Mouse (Mus musculus): ENCODE measurements around the gene Cacnb2.

The Cacnb2 gene

DNA sequence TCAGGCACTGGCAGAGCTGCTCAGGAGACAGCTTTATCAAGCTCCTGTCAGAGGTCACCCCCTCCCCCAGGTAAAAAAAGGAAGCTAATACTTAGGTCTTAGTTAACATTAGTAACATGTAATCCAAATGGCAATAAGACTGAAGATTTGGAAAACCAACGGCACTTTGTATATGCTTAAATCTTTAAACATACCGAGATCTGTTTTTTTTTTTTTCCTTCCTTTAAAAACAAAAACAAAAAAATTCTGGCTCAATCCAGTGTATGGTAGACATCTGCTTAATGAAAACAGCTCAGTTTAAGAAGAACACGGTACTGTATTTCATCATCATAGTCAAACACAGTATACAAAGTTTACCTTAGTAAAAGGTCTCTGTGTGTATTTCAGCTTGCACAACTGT is at the start of gene Cacnb2:
TSS of gene Cacnb2 (plus strand) at position 301 of the 400 bp plus-strand sequence.
- no peak for DNase-seq

DNA sequence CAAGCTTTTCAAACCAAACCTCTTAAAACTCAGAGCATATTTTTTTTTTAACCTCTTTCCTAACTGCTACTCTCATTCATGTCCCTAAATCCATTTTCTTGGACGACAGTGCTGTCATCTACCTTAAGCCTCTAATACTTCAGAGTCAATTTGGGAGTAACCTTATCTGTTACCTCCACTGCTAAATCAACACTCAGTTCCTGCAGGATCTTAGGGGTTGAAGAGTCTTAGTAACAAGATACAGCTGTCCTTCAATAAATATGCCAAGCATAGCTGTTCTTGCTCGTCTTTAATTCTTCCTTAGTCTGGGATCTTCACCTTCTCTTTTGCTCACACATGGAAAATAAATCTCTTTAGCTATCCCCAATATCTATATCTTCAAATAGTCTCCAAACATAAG is 34.9 kb upstream of the Cacnb2 start:
- DNase-seq, result no peak

DNA sequence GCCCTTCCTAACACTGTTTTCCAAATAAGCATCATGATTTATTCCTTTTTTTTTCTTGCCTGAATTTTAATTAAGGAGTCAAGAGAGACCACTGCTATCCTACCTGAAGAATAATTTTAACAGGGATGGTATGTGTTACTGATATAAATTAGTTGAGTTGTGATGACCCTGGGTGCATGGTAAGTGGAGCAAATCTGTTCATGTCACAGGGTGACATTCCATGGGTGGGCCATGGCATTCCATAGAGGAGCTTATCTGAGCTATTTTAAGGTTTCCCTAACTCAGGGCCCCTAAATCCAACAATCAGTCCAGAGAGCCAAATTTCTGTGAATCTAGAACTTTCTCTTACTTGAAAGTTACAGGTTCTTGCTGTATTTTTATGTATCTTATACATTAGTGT is 31.6 kb upstream of the Cacnb2 start:
- no peak for DNase-seq

DNA sequence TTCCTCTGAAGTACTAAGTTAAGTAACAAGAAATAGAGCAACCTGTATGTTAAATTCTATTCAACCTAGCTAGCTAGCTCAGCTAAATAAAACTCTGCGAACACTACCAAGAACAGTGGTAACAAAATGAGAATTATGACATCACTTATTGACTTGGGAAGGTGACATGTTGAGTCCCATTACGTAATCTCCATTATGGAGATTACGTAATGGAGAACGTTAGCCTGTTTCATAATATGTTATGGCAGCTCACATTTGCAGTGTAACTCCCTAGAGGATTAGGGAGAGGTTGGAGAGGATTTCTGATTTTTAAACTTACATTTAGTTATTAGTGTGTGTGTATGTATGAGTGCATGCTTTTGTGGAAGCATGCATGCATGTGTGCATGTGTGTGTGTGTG is 13.3 kb upstream of the Cacnb2 start:
- no peak for DNase-seq

DNA sequence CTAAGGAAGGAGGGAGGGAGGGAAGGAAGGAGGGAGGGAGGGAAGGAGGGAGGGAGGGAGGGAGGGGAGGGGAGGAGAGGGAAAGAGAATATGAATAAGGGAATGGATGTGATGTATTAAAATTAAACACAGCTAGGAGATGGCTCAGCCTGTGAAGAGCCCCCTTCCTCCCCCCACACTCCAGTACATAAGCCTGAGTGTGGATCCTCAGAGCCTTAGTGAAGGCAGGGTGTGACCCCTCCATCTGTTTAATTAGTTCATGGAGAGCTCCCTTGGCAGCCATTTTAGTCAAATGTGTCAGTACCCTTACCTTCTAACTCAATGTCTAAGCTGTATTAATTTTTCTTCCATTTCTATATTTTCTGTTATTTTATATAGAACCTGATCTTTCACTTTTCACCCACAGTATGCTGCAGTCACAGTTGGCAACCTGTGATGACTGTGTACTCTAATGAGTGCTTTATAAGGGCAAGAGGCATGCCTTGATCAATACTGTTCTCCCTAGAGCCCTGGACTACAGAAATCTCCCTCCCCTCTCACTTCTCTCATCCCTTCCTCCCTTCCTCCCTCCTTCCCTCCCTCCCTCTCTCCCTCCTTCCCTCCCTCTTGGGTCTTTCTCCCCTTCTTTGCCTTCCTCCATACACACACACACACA is 4.9 kb upstream of the Cacnb2 start:
- no peak for DNase-seq

DNA sequence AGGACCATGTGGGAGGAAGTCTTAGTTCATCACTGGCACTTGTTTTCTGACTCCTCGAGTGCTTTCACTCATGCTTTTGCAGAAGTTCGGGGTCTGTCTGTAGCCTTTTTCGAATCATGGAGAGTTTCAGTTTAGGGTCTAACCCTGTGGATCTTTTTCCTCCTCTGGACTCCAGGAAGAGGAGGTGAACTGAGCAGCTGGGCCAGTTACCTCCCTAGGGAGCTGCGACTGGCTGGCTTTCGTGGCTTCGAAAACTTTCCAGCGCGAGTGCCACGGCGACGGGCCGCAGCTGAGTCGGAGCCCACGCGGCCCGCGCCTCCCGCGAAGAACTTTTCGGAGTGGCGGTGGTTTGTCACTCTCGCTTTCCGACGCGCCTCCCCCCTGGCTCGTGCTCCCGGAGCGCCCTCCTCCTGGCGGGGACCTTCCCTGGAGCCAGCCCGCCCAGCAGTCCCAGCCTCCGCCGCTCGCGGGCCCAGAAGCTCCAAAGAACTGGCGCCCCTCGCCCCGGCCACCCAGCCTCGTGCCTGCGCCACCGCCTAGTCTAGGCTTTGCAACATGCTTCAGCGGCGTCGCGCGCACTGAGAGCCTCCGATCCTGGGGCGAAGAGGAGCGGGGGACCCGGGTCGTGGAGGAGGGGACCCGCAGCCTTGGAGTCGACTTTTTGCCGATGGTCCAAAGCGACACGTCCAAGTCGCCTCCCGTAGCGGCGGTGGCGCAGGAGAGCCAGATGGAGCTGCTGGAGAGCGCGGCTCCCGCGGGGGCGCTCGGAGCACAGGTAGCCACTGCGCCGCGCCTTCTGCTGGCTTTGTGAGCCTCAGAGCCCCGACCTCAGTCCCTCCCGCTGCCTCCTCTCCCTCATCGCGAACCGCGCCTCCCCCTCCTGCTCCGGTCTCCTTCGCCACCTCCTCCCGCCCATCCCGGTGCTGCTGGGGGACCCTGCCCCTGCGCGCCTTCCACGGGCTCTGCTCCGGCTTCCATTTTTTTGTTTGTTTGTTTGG is 1.2 kb downstream of the Cacnb2 start:
- peak; percentile 30 for DNase-seq

DNA sequence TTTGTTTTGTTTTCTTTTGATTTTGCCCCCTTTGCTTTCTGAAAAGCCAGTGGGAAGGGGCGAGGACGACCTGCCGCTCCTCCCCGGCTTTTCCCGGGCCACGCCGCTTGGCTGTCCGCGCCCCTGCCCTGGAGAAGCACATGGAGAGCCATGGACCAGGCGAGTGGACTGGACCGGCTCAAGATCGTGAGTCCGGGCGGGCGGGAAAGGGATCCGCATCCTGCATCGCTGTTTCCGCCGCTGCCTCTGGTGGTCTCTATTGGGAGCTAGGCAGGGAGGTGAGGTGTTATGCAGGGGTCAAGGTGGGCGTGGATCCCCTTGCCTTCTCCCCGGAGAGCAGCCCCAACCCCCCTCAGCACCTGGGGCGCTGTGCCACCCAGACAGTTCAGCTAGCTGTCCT is 1.9 kb downstream of the Cacnb2 start:
- DNase-seq, result peak; percentile 6

DNA sequence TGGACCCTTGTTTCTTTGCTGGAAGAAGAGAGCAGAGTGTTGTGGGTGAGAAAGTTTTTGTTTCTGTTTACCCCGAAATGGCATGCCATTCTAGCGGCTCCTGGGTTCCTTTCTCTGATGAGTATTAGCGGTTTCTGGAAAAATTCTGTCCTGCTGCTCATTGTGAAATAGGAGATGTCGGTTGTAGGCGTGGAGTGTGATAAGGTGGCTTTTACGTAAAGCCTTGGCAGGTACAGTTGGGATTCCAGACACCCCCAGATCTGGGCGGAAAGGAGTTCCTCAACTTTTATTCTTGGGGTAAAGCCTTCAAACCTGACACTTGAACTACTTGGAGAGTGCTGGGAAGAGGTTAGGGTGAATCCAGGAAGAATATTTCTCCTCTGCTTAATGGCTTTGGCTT is 2.3 kb downstream of the Cacnb2 start:
- DNase-seq, result no peak

DNA sequence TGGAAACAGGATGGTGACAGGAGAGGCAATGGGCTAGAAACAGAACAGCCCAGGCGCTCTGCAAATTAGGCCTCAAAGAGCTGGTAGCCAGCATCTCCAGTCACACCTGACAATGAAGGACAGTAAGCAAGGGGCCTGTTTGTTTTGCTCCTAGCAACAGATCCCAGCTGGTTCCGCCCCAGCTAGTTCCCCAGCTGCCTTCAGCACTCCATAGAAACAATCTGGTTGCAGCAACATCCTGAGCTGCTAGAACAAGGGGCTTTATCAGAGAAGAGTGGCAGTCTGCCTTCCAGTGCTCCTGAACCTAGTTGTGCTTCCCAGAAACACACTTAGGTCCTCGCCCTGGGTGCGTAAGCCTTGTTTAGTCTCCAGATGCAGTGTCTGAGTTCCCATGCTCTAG is 5.7 kb downstream of the Cacnb2 start:
- DNase-seq, result no peak

DNA sequence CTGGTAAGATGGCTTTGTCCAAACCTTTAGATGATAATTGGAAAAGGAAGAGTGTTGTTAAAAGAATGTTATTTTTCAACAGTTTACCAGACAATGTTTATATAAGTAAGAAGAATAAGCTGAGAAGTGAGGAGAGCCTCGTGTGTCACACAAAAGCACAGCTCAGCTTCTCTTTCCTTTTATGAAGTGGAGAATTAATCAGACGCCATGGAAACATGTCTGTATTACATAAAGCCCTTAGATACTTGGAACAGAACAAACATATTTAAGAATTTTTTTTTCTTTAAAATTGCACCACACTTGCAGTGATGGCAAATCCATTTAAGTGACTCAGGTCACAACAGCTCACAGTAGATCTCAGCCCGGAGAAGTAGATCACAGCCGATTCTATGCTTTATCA is 9.8 kb downstream of the Cacnb2 start:
- no peak for DNase-seq

DNA sequence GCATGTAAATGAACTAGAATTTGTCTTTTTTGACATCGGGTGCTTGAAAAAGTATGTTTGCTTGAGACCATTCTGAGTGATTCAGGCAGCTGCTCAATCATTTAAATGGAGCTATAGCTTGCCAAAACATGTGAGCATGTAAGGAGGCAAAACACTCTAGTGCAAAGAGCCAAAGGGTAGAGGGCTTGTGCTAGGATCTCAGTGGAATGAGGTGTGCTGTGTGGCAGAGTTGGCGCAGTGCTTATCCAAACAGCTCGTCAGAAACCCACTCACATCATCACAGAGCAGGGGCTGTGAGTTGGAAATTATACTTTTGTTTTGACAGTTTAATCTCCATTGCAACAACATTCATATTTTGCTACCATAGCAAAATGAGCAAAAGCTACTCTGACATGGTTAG is 13.5 kb downstream of the Cacnb2 start:
- no peak for DNase-seq

DNA sequence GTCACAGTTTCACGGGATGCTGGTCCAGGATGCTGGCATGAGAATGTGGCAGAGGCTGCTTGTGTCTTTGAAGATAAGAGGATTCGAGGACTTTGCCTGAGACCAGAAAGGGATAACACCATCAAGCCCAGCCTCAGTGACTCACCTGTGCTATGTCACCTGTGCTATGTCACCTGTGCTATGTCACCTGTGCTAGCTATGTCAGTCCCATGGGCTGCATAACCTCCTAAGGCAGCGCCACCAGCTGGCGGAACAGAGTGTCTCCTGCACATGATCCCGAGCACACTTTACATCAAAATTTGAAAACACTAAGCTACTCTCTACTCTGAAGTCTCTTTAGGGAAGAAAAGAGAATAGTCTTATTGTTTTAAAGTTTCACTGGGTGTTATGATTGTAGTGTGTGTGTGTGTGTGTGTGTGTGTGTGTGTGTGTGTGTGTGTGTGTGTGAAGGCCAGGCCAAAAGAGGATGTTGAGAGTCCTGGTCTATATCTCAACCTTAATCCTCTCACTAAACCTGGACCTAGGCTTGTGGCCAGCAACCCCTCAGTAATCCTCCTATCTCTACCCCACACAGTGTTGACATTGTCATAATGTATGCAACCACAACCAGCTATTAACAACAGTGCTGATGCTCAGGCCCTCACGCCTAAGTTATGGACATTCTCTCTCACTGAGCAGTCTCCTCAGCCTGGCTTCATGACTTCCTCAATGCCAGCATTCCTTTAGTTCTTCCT is 17.4 kb downstream of the Cacnb2 start:
- no peak for DNase-seq

DNA sequence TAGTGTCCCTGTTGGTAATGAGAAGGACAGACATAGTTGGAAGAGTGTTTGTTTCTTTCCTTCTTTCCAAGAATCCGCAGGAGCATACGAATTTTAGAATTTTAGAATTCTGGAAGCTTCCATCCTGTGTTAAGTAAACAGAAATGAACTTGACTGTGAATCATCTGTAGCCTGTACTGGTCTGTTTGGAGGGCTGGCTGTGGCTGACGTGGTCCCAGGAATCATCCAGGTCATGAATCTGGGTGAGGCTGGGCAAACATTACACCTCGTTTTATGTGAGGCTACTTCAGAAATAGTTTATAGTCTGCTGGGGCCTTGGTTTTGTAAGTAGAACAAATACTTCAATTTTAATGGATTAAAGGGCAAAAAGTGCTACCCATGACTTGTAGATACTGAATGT is 18.0 kb downstream of the Cacnb2 start:
- DNase-seq, result no peak

DNA sequence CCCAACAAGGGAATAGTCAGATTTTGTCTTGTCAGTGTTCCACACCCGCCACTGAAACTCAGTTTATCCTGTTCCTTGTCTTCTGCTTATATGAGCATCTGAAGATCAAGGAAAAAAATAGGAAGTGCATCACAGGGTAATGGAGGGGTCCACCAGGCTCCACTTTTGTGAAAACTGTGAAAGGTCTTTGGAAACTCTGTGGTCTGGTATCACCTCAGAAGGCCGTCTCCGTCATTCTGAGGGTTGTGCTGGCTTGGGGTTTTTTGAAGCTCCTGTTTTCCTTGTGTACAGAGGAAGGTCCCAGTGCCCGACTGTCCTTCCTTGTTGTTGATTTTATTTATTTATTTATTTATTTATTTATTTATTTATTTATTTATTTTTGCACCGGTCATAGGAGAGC is 20.9 kb downstream of the Cacnb2 start:
- DNase-seq, result no peak

DNA sequence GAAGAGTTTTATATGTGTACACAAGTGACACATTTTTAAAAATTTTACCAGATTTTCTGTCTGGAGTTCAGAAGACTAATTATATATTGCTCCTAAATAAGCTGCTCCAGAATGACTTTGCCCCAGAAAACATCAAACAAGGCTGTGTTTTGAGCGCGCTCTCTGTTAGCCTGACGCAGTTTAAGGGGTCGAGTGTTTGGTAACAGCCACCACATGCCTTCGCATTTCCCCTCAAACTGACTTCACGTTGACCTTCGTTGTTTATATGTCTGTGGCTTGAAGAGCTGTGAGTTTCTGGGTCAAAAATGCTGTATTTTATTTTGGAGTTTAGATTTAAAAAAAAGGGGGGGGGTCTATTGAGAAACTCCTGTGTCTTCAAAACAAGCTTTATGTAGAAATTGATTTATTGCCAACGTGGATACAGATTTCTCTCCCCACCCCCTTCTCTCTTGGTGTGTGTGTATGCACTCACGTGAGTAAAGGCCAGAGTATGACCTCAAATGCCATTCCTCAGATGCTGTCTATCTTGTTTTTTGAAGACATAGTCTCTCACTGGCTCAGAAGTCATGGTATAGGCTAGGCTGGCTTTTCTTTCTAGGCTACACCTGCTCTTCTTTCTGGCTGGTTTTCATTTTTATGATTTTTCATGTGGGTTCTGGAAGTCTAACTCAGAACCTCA is 27.1 kb downstream of the Cacnb2 start:
- no peak for DNase-seq

DNA sequence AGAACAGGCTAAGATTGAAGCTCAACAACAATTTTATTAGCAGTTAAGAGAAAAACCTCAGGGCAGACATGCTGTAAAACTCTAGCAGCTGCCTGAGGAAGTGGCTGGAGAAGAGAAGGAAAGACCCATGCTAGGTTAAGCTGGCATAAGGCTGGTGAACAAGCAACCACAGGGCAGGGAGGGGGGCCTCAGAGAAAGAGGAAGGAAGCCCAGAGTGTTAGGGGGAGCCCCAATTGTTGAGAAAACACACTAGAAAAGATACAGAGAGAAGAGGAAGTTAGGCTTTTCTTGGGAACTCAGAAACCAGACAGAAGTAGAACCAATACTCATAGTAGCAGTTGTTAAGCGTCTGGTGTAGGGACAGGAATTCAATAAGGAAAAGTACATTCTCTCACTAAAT is 28.7 kb downstream of the Cacnb2 start:
- DNase-seq, result no peak

DNA sequence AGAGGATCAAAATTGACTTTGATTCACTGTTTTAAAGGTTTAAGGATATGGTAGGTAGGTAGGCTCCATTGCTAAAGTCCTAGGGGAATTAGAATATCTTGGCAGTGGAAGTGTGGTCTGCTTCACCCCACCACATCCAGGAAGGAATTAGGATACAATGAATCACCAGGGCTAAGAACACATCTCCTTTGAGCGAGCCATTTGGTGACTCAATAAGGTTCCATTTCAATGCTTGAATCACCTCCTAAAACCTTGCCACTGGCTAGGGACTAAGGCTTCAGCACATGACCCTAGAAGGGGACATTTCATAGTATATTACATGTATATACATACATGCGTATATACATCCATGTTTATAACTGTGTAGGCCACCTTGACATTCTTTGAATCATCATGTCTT is 30.3 kb downstream of the Cacnb2 start:
- no peak for DNase-seq

DNA sequence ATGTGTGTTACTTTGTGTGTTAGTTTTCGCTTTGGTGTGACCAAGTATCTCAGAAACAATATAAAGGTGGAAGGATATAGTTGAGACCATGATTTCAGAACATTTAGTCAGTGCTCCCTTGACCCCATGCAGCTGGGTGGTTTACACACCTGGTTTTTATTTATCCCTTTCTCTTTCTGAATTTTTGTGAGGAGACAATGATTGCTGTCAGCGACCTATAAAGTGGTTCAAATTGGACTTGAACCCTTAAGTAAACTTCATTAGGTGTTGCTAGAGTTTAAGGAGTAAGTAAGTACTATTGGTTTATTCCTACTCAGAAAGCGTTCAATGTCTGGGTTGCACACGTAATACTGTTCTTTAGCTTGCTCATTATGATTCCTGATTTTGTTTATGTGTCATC is 36.4 kb downstream of the Cacnb2 start:
- DNase-seq, result no peak

DNA sequence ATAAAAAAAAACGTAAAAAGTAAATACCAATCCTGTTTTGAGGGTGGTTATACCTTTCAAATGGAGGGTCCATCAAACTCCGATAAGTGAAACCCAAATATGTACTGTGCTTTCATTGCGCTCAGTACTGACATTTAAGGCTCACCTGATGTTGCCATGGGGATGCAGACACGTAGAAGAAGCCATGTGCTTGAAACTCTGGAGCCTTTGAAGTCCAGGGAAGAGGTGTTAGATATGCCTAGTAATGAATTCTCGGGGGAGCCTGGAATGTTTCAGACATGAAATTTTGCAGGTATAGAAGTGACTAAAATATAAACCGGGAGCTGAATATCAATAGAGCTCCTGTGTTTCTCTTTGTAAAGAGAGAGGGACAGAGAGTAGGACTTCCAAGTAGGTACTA is 37.0 kb downstream of the Cacnb2 start:
- no peak for DNase-seq

DNA sequence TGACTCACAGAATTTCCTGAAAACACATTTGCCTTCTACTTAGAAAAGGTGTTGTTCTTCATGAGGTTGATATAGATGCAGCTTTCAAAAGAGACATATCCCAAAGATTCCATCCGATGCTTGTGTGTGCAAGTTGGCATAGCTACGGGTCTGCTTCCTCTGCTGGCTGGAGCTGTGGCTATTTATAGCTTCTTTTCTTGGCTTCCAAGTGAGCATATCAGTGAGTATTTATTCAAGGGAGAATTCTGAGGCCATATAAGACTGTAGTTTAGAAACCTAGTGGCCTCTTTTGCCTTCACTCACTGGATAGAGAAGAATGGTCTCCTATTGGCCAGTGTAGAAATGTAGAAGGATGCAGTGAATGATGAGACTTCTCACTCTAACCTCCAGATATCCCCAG is 38.2 kb downstream of the Cacnb2 start:
- DNase-seq, result no peak

DNA sequence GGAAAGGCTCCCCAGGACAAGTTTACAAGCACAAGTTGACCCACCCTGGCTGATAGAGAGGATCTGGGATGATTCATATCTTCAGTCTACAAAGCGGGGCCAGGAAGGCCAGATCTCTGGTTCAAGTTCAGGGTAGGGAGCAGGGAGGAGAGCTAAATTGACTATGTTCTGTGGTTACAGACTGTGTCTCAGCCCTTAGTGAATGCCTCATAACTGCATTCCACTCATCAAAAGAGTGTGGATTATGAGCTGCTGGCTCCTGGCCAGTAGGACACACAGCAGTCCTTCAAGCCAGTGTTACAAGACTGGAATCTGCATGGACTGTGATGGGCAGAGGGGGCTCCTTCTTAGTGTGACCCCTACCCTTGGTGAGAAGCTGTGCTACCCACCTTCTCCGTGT is 48.4 kb downstream of the Cacnb2 start:
- peak; percentile 13 for DNase-seq

DNA sequence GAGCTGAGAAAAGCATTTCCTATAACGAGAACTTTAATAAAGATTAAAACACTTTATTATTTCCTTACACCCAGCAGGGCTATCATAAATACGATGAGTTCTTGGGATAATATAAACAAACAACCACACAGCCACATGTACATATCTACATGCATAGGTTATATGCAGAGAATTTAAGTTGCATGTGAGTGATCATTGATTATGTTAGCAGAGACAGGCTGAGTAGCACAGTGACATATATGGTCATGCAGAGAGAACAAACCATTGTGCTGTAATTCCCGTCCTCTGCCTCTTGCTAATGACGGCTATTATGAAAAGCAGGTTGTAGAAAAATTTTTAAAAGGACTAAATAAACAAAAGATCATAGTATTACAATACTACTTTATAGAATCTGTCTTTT is 53.8 kb downstream of the Cacnb2 start:
- DNase-seq, result no peak

DNA sequence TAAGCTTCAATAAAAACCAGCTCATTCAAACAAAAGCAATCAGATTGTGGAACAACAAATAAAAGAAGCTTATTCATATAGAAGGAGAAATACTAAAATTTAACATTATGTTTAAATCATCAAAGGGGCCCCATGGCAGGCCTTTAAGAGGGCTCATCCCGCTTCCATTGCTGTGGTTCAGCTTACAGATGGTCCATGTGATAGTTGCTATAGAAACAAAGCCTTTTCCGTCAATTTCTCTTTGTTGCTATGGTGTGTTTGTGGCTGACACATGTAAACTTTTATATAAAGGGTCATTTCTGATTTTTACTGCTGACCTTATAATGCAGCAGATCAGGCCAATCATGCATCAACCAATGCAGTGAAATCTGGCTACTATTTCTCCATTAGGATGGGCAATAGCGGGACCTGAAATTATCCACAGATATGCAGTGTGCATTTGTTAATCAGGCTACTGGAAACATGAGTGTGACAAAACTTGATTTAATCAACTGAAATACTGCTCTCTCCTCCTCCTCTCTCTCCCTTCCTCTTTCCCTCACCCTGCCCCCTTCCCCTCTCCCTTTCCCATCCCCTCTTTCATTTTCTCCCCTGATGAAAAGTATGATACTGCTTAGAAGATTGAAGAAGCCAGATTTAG is 54.4 kb downstream of the Cacnb2 start:
- no peak for DNase-seq

Data from kidney, adult 11 months (tissue).